Mouse (Mus musculus) small intestine, adult 2 months (tissue): ENCODE measurements around the gene Abcc4. TPM values are rescaled to one million over a fixed set of nuclear protein-coding genes. Genes with fewer than 3 reads are reported as not detected.

Source experiments
- H3K27ac ChIP-seq: fragments of 200-500 bp; 2 replicates; pipeline ENCODE4 v1.5.1; 2012; ENCODE audit warnings: low read depth, low read length, control low read depth, inconsistent platforms; ENCODE audit not compliant: insufficient read depth
- H3K27me3 ChIP-seq: fragments of 200-500 bp; 2 replicates; pipeline ENCODE4 v1.6.1; 2012; ENCODE audit warnings: mild to moderate bottlenecking, moderate library complexity, low read length, inconsistent platforms; ENCODE audit not compliant: control insufficient read depth, insufficient read depth
- H3K36me3 ChIP-seq: fragments of 200-500 bp; 2 replicates; pipeline ENCODE4 v1.6.1; 2012; ENCODE audit warnings: mild to moderate bottlenecking, low read length, control low read depth, inconsistent platforms; ENCODE audit not compliant: control insufficient read depth, insufficient read depth
- H3K4me1 ChIP-seq: fragments of 200-500 bp; 2 replicates; pipeline ENCODE4 v1.6.1; 2012; ENCODE audit warnings: low read length, inconsistent platforms, mixed read lengths; ENCODE audit not compliant: control insufficient read depth, insufficient read depth, insufficient read length
- H3K4me3 ChIP-seq: fragments of 200-500 bp; 2 replicates; pipeline ENCODE4 v1.5.1; 2012; ENCODE audit warnings: low read depth, mild to moderate bottlenecking, control low read depth, inconsistent platforms, low read length, moderate library complexity
- CTCF ChIP-seq: fragments of 200-500 bp; IDR thresholded peaks from 2 replicates; pipeline ENCODE4 v1.5.1; 2012; ENCODE audit warnings: low read depth, mild to moderate bottlenecking, control low read depth, inconsistent platforms, low read length, moderate library complexity, mixed read lengths; ENCODE audit not compliant: insufficient replicate concordance, insufficient read length; ENCODE audit errors: extremely low read depth
- POLR2A ChIP-seq: fragments of 200-500 bp; IDR thresholded peaks from 2 replicates; pipeline ENCODE4 v1.6.1; 2012; ENCODE audit warnings: low read depth, mild to moderate bottlenecking, control low read depth, inconsistent platforms, low read length, moderate library complexity
- WGBS: fragments of 180-500 bp; shearing (Covaris S2); methylation state at CpG from one replicate; pipeline ENCODE4 v1.1.7; 2018; 5-methylcytosine and 5-hydroxymethylcytosine counted together
- polyA plus RNA-seq: library from polyadenylated mRNA; depleted of rRNA; stranded (reverse); fragments of >200 nt; gene quantifications from 2 replicates; pipeline ENCODE4 v1.2.3, GENCODE M21; 2012

Gene Abcc4
- polyA plus RNA-seq, 1 experiment: 1.3 TPM

- Histone ChIP-seq H3K4me1 (no peaks in the 10 kb centered on the region), H3K27me3 (no peaks in the 10 kb centered on the region), H3K27ac (no peak overlapping the region), H3K36me3 (no peaks in the 10 kb centered on the region), H3K4me3 (no peak overlapping the region)
- TF ChIP-seq POLR2A (no peak), CTCF (no peak)
- 85% methylated on average over 2 of the region's 2 CpGs for WGBS
Measured at GRCm38 (mm10) chr14:118495458-118495857, 210.6 kb downstream of the Abcc4 start.

- H3K4me3 ChIP-seq: no peak overlapping the region
- H3K27me3 ChIP-seq: no peaks in the 10 kb centered on the region
- H3K27ac ChIP-seq: no peak overlapping the region
- TF ChIP-seq POLR2A: no peak
- no peak for TF ChIP-seq CTCF
- H3K36me3 ChIP-seq: no peaks in the 10 kb centered on the region
- 89% methylated on average over 6 of the region's 6 CpGs for WGBS
- H3K4me1 ChIP-seq: no peaks in the 10 kb centered on the region
Measured at GRCm38 (mm10) chr14:118491708-118492107, 214.3 kb downstream of the Abcc4 start.

GRCm38 (mm10) chr14:118491300-118491699, 214.7 kb downstream of the Abcc4 start:
- Histone ChIP-seq H3K27me3 (no peaks in the 10 kb centered on the region), H3K4me3 (no peak overlapping the region), H3K36me3 (no peaks in the 10 kb centered on the region), H3K27ac (no peak overlapping the region), H3K4me1 (no peaks in the 10 kb centered on the region)
- TF ChIP-seq POLR2A (no peak), CTCF (no peak)
- WGBS: 76% methylated on average over 13 of the region's 13 CpGs

- Histone ChIP-seq H3K4me3 (no peak overlapping the region), H3K27ac (no peak overlapping the region), H3K27me3 (no peaks in the 10 kb centered on the region), H3K4me1 (no peaks in the 10 kb centered on the region), H3K36me3 (no peaks in the 10 kb centered on the region)
- 77% methylated on average over 7 of the region's 7 CpGs for WGBS
- no peak for TF ChIP-seq CTCF
- no peak for TF ChIP-seq POLR2A
Measured at GRCm38 (mm10) chr14:118490525-118490924, 215.5 kb downstream of the Abcc4 start.

GRCm38 (mm10) chr14:118486349-118486748, 219.7 kb downstream of the Abcc4 start:
- Histone ChIP-seq H3K4me1 (no peaks in the 10 kb centered on the region), H3K27me3 (no peaks in the 10 kb centered on the region), H3K27ac (no peak overlapping the region), H3K4me3 (no peak overlapping the region), H3K36me3 (no peaks in the 10 kb centered on the region)
- WGBS: 93% methylated on average over 11 of the region's 11 CpGs
- TF ChIP-seq CTCF (no peak), POLR2A (no peak)

GRCm38 (mm10) chr14:118485646-118486045, 220.4 kb downstream of the Abcc4 start:
- no peak overlapping the region for H3K27ac ChIP-seq
- no peak overlapping the region for H3K4me3 ChIP-seq
- WGBS: 94% methylated on average over 6 of the region's 6 CpGs
- H3K36me3 ChIP-seq: no peaks in the 10 kb centered on the region
- H3K4me1 ChIP-seq: no peaks in the 10 kb centered on the region
- TF ChIP-seq CTCF (no peak), POLR2A (no peak)
- no peaks in the 10 kb centered on the region for H3K27me3 ChIP-seq

- TF ChIP-seq POLR2A: no peak
- no peak for TF ChIP-seq CTCF
- Histone ChIP-seq H3K27ac (no peak overlapping the region), H3K4me1 (no peaks in the 10 kb centered on the region), H3K27me3 (no peaks in the 10 kb centered on the region), H3K36me3 (no peaks in the 10 kb centered on the region), H3K4me3 (no peak overlapping the region)
- 56% methylated on average over 5 of the region's 5 CpGs for WGBS
Measured at GRCm38 (mm10) chr14:118482320-118482719, 223.7 kb downstream of the Abcc4 start.

GRCm38 (mm10) chr14:118481779-118482178, 224.2 kb downstream of the Abcc4 start:
- WGBS: 68% methylated on average over 5 of the region's 5 CpGs
- H3K27ac ChIP-seq: no peak overlapping the region
- no peaks in the 10 kb centered on the region for H3K36me3 ChIP-seq
- H3K27me3 ChIP-seq: no peaks in the 10 kb centered on the region
- H3K4me3 ChIP-seq: no peak overlapping the region
- TF ChIP-seq CTCF: no peak
- no peak for TF ChIP-seq POLR2A
- H3K4me1 ChIP-seq: no peaks in the 10 kb centered on the region
